Mouse (Mus musculus) left cerebral cortex, postnatal 4 days (tissue): Measurements from ENCODE around the gene Gpa33. TPM values are rescaled to one million over a fixed set of nuclear protein-coding genes. Genes with fewer than 3 reads are reported as not detected.

Source experiments
- total RNA-seq, 2 experiments: library from RNA; stranded (reverse); gene quantifications; 2 replicates each; pipeline ENCODE4 v1.2.3; 2021

Gpa33 gene
- total RNA-seq, 2 experiments from 2014 or later: not detected

Other genes starting within 250 kb of the Gpa33 start
- gene Pou2f1, start 127.6 kb upstream of the Gpa33 start, total RNA-seq: 10 to 100 TPM; 27.6 to 29.4 TPM
- under 1 TPM; 0.62 to 0.85 TPM for gene Dusp27, start 2.3 kb upstream of the Gpa33 start, total RNA-seq
- gene Mael, start 108.5 kb downstream of the Gpa33 start, total RNA-seq: under 1 TPM in 1 of 2 experiments, not detected in 1; 0.24 TPM
- 10 to 100 TPM; 40.6 to 44.8 TPM for gene Ildr2, start 123.9 kb downstream of the Gpa33 start, total RNA-seq
- 10 to 100 TPM; 43.5 to 43.8 TPM for gene Tada1, start 248.9 kb downstream of the Gpa33 start, total RNA-seq